9 mouse cellular contexts compared by ENCODE assay signal in genomic region chr2:136003836-136004235, GRCm38 (mm10). TPM values are rescaled to one million over a fixed set of nuclear protein-coding genes. Genes with fewer than 3 reads are reported as not detected.
"Had no signal": no experiment of that assay in that cellular context is flagged by ENCODE, and none has a peak within 500 bp of the region (broad histone marks: within the 10 kb centered on the region; RNA-seq: fewer than 3 reads in every experiment).

No protein-coding gene starts in this region.

- DNase-seq: kidney, postnatal 25 days; lung, adult 2 months; lung, postnatal 36 days; right cerebral cortex, postnatal 14 days; thymus, postnatal 36 days had no signal

- ATAC-seq: lung, postnatal 0 days; midbrain, embryonic 15.5 days had no signal

RNA-seq across cellular contexts. Expression of gene Lamp5, which starts 48.2 kb away (rescaled TPM):
- total RNA-seq: monocyte, adult 5-6 weeks; neutrophil, adult 5-6 weeks had no signal
